Mouse (Mus musculus): ENCODE results near the gene Tenm2.

The Tenm2 gene

GRCm38 (mm10) chr11:36296568-36296967 is 939.2 kb downstream of the Tenm2 start:
- DNase-seq (ENCODE audit: low read depth in 1 of 2, low spot score in 2 of 2), result no peak

- DNase-seq (ENCODE audit: low read depth in 1 of 2, low spot score in 2 of 2), result no peak
Measured at GRCm38 (mm10) chr11:36292206-36292605, 943.6 kb downstream of the Tenm2 start.

GRCm38 (mm10) chr11:36286246-36286645 is 949.5 kb downstream of the Tenm2 start:
- no peak for DNase-seq (ENCODE audit: low read depth in 1 of 2, low spot score in 2 of 2)

- DNase-seq (ENCODE audit: low read depth in 1 of 2, low spot score in 2 of 2), result no peak
Measured at GRCm38 (mm10) chr11:36280533-36280932, 955.2 kb downstream of the Tenm2 start.

- DNase-seq (ENCODE audit: low read depth in 1 of 2, low spot score in 2 of 2), result no peak
Measured at GRCm38 (mm10) chr11:36277903-36278215, 957.9 kb downstream of the Tenm2 start.

GRCm38 (mm10) chr11:36277192-36277902 is 958.4 kb downstream of the Tenm2 start:
- no peak for DNase-seq (ENCODE audit: low read depth in 1 of 2, low spot score in 2 of 2)

- DNase-seq (ENCODE audit: low read depth in 1 of 2, low spot score in 2 of 2), result no peak
Measured at GRCm38 (mm10) chr11:36276015-36276414, 959.7 kb downstream of the Tenm2 start.

- DNase-seq (ENCODE audit: low read depth in 1 of 2, low spot score in 2 of 2), result no peak
Measured at GRCm38 (mm10) chr11:36272149-36272548, 963.6 kb downstream of the Tenm2 start.

- DNase-seq (ENCODE audit: low read depth in 1 of 2, low spot score in 2 of 2), result no peak
Measured at GRCm38 (mm10) chr11:36269945-36270344, 965.8 kb downstream of the Tenm2 start.

- DNase-seq (ENCODE audit: low read depth in 1 of 2, low spot score in 2 of 2), result no peak
Measured at GRCm38 (mm10) chr11:36264776-36265466, 970.8 kb downstream of the Tenm2 start.

- DNase-seq (ENCODE audit: low read depth in 1 of 2, low spot score in 2 of 2), result no peak
Measured at GRCm38 (mm10) chr11:36263840-36264239, 971.9 kb downstream of the Tenm2 start.

- no peak for DNase-seq (ENCODE audit: low read depth in 1 of 2, low spot score in 2 of 2)
Measured at GRCm38 (mm10) chr11:36257187-36257586, 978.6 kb downstream of the Tenm2 start.

GRCm38 (mm10) chr11:36256747-36257146 is 979.0 kb downstream of the Tenm2 start:
- DNase-seq (ENCODE audit: low read depth in 1 of 2, low spot score in 2 of 2), result no peak

- no peak for DNase-seq (ENCODE audit: low read depth in 1 of 2, low spot score in 2 of 2)
Measured at GRCm38 (mm10) chr11:36254019-36254418, 981.7 kb downstream of the Tenm2 start.

GRCm38 (mm10) chr11:36250111-36250510 is 985.7 kb downstream of the Tenm2 start:
- no peak for DNase-seq (ENCODE audit: low read depth in 1 of 2, low spot score in 2 of 2)

- DNase-seq (ENCODE audit: low read depth in 1 of 2, low spot score in 2 of 2), result no peak
Measured at GRCm38 (mm10) chr11:36246152-36246551, 989.6 kb downstream of the Tenm2 start.

GRCm38 (mm10) chr11:36244491-36244882 is 991.3 kb downstream of the Tenm2 start:
- no peak for DNase-seq (ENCODE audit: low read depth in 1 of 2, low spot score in 2 of 2)

- DNase-seq (ENCODE audit: low read depth in 1 of 2, low spot score in 2 of 2), result no peak
Measured at GRCm38 (mm10) chr11:36243747-36244490, 991.8 kb downstream of the Tenm2 start.

GRCm38 (mm10) chr11:36238890-36239289 is 996.9 kb downstream of the Tenm2 start:
- DNase-seq (ENCODE audit: low read depth in 1 of 2, low spot score in 2 of 2), result no peak

- no peak for DNase-seq (ENCODE audit: low read depth in 1 of 2, low spot score in 2 of 2)
Measured at GRCm38 (mm10) chr11:36228654-36229053, 1007.1 kb downstream of the Tenm2 start.

GRCm38 (mm10) chr11:36228196-36228595 is 1007.6 kb downstream of the Tenm2 start:
- DNase-seq (ENCODE audit: low read depth in 1 of 2, low spot score in 2 of 2), result no peak

- no peak for DNase-seq (ENCODE audit: low read depth in 1 of 2, low spot score in 2 of 2)
Measured at GRCm38 (mm10) chr11:36226061-36226460, 1009.7 kb downstream of the Tenm2 start.

All from monocyte, adult 2 months (primary cell).